In the genomic region with DNA sequence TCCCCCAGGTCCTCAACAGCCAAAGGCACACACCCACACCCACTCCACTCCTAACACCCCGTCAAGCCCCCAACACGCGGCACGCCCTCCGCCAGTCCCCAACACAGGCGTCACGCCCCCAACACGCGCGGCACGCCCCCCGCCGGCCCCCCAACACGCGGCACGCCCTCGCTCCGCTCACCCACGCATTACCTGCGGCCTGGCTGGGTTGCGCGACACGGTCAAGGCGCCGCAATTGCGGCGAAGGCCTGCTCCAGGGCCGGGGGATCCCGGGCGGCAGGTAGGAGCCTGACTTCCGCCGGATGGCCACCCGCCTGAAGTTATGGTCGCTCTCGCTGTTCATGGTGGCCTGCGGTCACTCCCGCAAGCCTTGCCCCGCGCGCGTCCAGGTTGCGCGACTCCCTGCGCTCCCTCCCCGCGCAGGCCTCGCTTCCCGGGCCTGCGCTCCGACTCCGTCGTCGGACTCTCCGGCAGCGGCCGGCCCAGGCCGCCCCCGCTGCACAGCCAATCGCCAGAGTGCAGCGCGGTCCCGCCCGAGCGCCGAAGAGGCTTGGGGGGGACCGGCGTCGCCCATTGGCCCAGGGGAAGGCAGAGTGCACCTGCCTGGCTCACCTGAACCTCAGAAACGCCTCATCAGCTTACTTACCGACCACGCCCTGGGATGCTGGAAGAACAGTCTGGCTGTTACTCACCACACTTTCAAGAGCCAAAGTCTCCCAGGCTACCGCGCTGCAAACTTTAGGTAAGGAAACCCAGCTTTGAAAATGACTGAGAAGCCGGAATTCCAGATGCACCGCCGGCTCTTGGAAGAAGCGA, we compare ENCODE assay signal across 8 mouse cellular contexts. TPM values are rescaled to one million over a fixed set of nuclear protein-coding genes. Genes with fewer than 3 reads are reported as not detected.
DNase-seq lines count a peak whose midpoint lies in the region; ATAC-seq lines count a peak whose summit lies in the region.

No protein-coding gene starts in this region.

- H3K4me2 ChIP-seq in hindbrain, embryonic 15.5 days, result peak overlapping the region; percentile 76

- DNase-seq in adrenal gland, adult 2 months, result peak; percentile 83
- peak; percentile 2 to 7 for DNase-seq in gastrocnemius, adult 8-10 months (ENCODE audit: low spot score in 2 of 2)
- peak; percentile 23 to 37 for DNase-seq in left cerebral cortex, postnatal 25 days (ENCODE audit: low spot score in 2 of 2)
- peak; percentile 40 for DNase-seq in right cerebral cortex, postnatal 25 days
- no peak for DNase-seq in c-Kit-positive CD71-positive TER-119-positive erythroid progenitor cells, embryonic 14.5 days (ENCODE audit: low spot score)

- H3K27me3 ChIP-seq in hindbrain, embryonic 15.5 days, result no peaks in the 10 kb centered on the region
- H3K27me3 ChIP-seq in megakaryocyte, embryonic 14.5 days (replicated peaks), result peaks cover 26% of the 10 kb centered on the region

- H3K36me3 ChIP-seq in hindbrain, embryonic 15.5 days, result no peaks in the 10 kb centered on the region
- H3K36me3 ChIP-seq in megakaryocyte, embryonic 14.5 days (replicated peaks; ENCODE audit: low read length), result no peaks in the 10 kb centered on the region

- H3K9ac ChIP-seq in hindbrain, embryonic 15.5 days, result peak overlapping the region; percentile 80

- under 1% methylated on average over 77 of the region's 77 CpGs for WGBS in hindbrain, embryonic 15.5 days

- intact Hi-C loops in left cerebral cortex, postnatal 25 days (cut with DNase I), result loop anchor here (5.0 kb wide), 2 partner anchors 237 to 273 kb away; partner anchors contain the start of genes Top3b and Vpreb1

- H3K4me3 ChIP-seq in hindbrain, embryonic 15.5 days, result peak overlapping the region; percentile 91
- H3K4me3 ChIP-seq in megakaryocyte, embryonic 14.5 days (replicated peaks), result peak overlapping the region; percentile 93

- H3K4me1 ChIP-seq in hindbrain, embryonic 15.5 days (replicated peaks), result peaks cover 14% of the 10 kb centered on the region
- H3K4me1 ChIP-seq in megakaryocyte, embryonic 14.5 days, result peaks cover 16% of the 10 kb centered on the region

- peak; percentile 79 for ATAC-seq in common myeloid progenitor, adult 5-6 weeks (replicated peaks; ENCODE audit: low read depth, poor library complexity, severe bottlenecking)
- peak; percentile 90 for ATAC-seq in hindbrain, embryonic 15.5 days (ENCODE audit: low FRiP score, low read depth)

- peak overlapping the region; percentile 69 for H3K27ac ChIP-seq in hindbrain, embryonic 15.5 days (replicated peaks)

- no peaks in the 10 kb centered on the region for H3K9me3 ChIP-seq in hindbrain, embryonic 15.5 days
- H3K9me3 ChIP-seq in megakaryocyte, embryonic 14.5 days, result 0 out of 2 replicates have a peak, but pooled peaks cover 3% of the 10 kb centered on the region

RNA-seq across cellular contexts. Expression of gene Fgd4, which starts 0.6 kb away (rescaled TPM):
- total RNA-seq in adrenal gland, adult 2 months (2021), result 10 to 100 TPM; 13.5 to 16.5 TPM
- polyA plus RNA-seq in adrenal gland, adult 2 months (2012; rRNA removed), result 0.71 and 1.2 TPM in 2 replicates
- 15.0 and 16.9 TPM in 2 replicates for total RNA-seq in common myeloid progenitor, adult 5-6 weeks (2017)
- 10 to 100 TPM; 21.3 to 30.5 (median 24.0) TPM for total RNA-seq in gastrocnemius, adult 8-10 months (2022)
- 19.3 and 19.9 TPM in 2 replicates for polyA plus RNA-seq in hindbrain, embryonic 15.5 days (2015; fragmentation: Nextera tagmentation; extraction: Ambion mirVana)
- total RNA-seq in left cerebral cortex, postnatal 25 days (2021), result 10 to 100 TPM; 34.4 to 38.2 TPM
- 0.06 and 0.47 TPM in 2 replicates for polyA plus RNA-seq in megakaryocyte, embryonic 14.5 days (2012; ENCODE audit: insufficient read depth, low replicate concordance)
